Mouse (Mus musculus): ENCODE data around the gene Hoxb13. TPM values are rescaled to one million over a fixed set of nuclear protein-coding genes. Genes with fewer than 3 reads are reported as not detected.

The Hoxb13 gene
- polyA plus RNA-seq, 1 experiment from 2014 or later = not detected

GRCm38 (mm10) chr11:96195769-96196280 lies 1.7 kb downstream of the Hoxb13 start:
- H3K4me1 ChIP-seq (ENCODE audit: insufficient read depth, low read depth, low read length) = no peaks in the 10 kb centered on the region
- no peaks in the 10 kb centered on the region for H3K9me3 ChIP-seq (ENCODE audit: low read length)
- 2% methylated on average over 20 of the region's 20 CpGs for WGBS
- DNase-seq (ENCODE audit: low spot score) (no peak), ATAC-seq (no peak)
- no peak overlapping the region for H3K4me3 ChIP-seq (ENCODE audit: low read depth, low read length)
- H3K9ac ChIP-seq (replicated peaks; ENCODE audit: low read depth) = no peak overlapping the region
- TF ChIP-seq CTCF (IDR thresholded peaks at IDR 0.05) = no peak
- no peak for TF ChIP-seq EP300 (IDR thresholded peaks at IDR 0.05)
- no peak overlapping the region for H3K4me2 ChIP-seq (replicated peaks; ENCODE audit: low read depth, low read length)
- no peaks in the 10 kb centered on the region for H3K36me3 ChIP-seq (ENCODE audit: insufficient read depth, low read length)
- peaks cover 96% of the 10 kb centered on the region for H3K27me3 ChIP-seq (replicated peaks; ENCODE audit: insufficient read depth, low read length)
- no peak overlapping the region for H3K27ac ChIP-seq (ENCODE audit: low read length)

GRCm38 (mm10) chr11:96198642-96199041 lies 4.5 kb downstream of the Hoxb13 start:
- Histone ChIP-seq H3K36me3 (ENCODE audit: insufficient read depth, low read length) (no peaks in the 10 kb centered on the region), H3K4me2 (replicated peaks; ENCODE audit: low read depth, low read length) (no peak overlapping the region), H3K9me3 (ENCODE audit: low read length) (no peaks in the 10 kb centered on the region), H3K4me3 (ENCODE audit: low read depth, low read length) (no peak overlapping the region), H3K4me1 (ENCODE audit: insufficient read depth, low read depth, low read length) (no peaks in the 10 kb centered on the region), H3K27ac (ENCODE audit: low read length) (no peak overlapping the region), H3K9ac (replicated peaks; ENCODE audit: low read depth) (no peak overlapping the region), H3K27me3 (replicated peaks; ENCODE audit: insufficient read depth, low read length) (peaks cover 90% of the 10 kb centered on the region)
- ATAC-seq (no peak), DNase-seq (ENCODE audit: low spot score) (peak; percentile 55)
- 1% methylated on average over 12 of the region's 12 CpGs for WGBS
- peak; percentile 51; the same call in 1 of the 2 replicates for TF ChIP-seq CTCF (IDR thresholded peaks at IDR 0.05)
- TF ChIP-seq EP300 (IDR thresholded peaks at IDR 0.05) = no peak

- no peak overlapping the region for H3K4me3 ChIP-seq (ENCODE audit: low read depth, low read length)
These were observed 5.3 kb downstream of the Hoxb13 start for GRCm38 (mm10) chr11:96199181-96200086.

GRCm38 (mm10) chr11:96200183-96200655 lies 6.1 kb downstream of the Hoxb13 start:
- H3K4me3 ChIP-seq (ENCODE audit: low read depth, low read length) = no peak overlapping the region
- H3K9ac ChIP-seq (replicated peaks; ENCODE audit: low read depth) = no peak overlapping the region
- ATAC-seq (no peak), DNase-seq (ENCODE audit: low spot score) (no peak)
- peaks cover 91% of the 10 kb centered on the region for H3K27me3 ChIP-seq (replicated peaks; ENCODE audit: insufficient read depth, low read length)
- H3K9me3 ChIP-seq (ENCODE audit: low read length) = no peaks in the 10 kb centered on the region
- H3K36me3 ChIP-seq (ENCODE audit: insufficient read depth, low read length) = no peaks in the 10 kb centered on the region
- WGBS = 3% methylated on average over 14 of the region's 14 CpGs
- H3K4me1 ChIP-seq (ENCODE audit: insufficient read depth, low read depth, low read length) = no peaks in the 10 kb centered on the region
- H3K27ac ChIP-seq (ENCODE audit: low read length) = no peak overlapping the region
- TF ChIP-seq CTCF (IDR thresholded peaks at IDR 0.05) (no peak), EP300 (IDR thresholded peaks at IDR 0.05) (no peak)
- H3K4me2 ChIP-seq (replicated peaks; ENCODE audit: low read depth, low read length) = no peak overlapping the region

More at GRCm38 (mm10) chr11:96199181-96200086, 5.3 kb downstream of the Hoxb13 start:
- Histone ChIP-seq H3K27me3 (replicated peaks; ENCODE audit: insufficient read depth, low read length) (peaks cover 91% of the 10 kb centered on the region), H3K36me3 (ENCODE audit: insufficient read depth, low read length) (no peaks in the 10 kb centered on the region), H3K4me2 (replicated peaks; ENCODE audit: low read depth, low read length) (no peak overlapping the region), H3K27ac (ENCODE audit: low read length) (no peak overlapping the region), H3K9me3 (ENCODE audit: low read length) (no peaks in the 10 kb centered on the region), H3K9ac (replicated peaks; ENCODE audit: low read depth) (no peak overlapping the region), H3K4me1 (ENCODE audit: insufficient read depth, low read depth, low read length) (no peaks in the 10 kb centered on the region)
- 3% methylated on average over 22 of the region's 22 CpGs for WGBS
- no peak for TF ChIP-seq CTCF (IDR thresholded peaks at IDR 0.05)
- no peak for TF ChIP-seq EP300 (IDR thresholded peaks at IDR 0.05)
- DNase-seq (ENCODE audit: low spot score) = no peak
- ATAC-seq = no peak

GRCm38 (mm10) chr11:96201741-96202140 lies 7.6 kb downstream of the Hoxb13 start:
- no peak for ATAC-seq

GRCm38 (mm10) chr11:96202401-96203081 lies 8.4 kb downstream of the Hoxb13 start:
- H3K4me3 ChIP-seq (ENCODE audit: low read depth, low read length) = no peak overlapping the region
- no peak overlapping the region for H3K9ac ChIP-seq (replicated peaks; ENCODE audit: low read depth)
- H3K4me1 ChIP-seq (ENCODE audit: insufficient read depth, low read depth, low read length) = no peaks in the 10 kb centered on the region
- H3K36me3 ChIP-seq (ENCODE audit: insufficient read depth, low read length) = no peaks in the 10 kb centered on the region
- H3K27me3 ChIP-seq (replicated peaks; ENCODE audit: insufficient read depth, low read length) = peaks cover 85% of the 10 kb centered on the region
- DNase-seq (ENCODE audit: low spot score) (no peak), ATAC-seq (no peak)
- no peak overlapping the region for H3K27ac ChIP-seq (ENCODE audit: low read length)
- TF ChIP-seq CTCF (IDR thresholded peaks at IDR 0.05) = no peak
- TF ChIP-seq EP300 (IDR thresholded peaks at IDR 0.05) = no peak
- H3K4me2 ChIP-seq (replicated peaks; ENCODE audit: low read depth, low read length) = no peak overlapping the region
- 3% methylated on average over 14 of the region's 14 CpGs for WGBS
- no peaks in the 10 kb centered on the region for H3K9me3 ChIP-seq (ENCODE audit: low read length)

More at GRCm38 (mm10) chr11:96201741-96202140, 7.6 kb downstream of the Hoxb13 start:
- H3K4me1 ChIP-seq (ENCODE audit: insufficient read depth, low read depth, low read length) = no peaks in the 10 kb centered on the region
- no peak overlapping the region for H3K27ac ChIP-seq (ENCODE audit: low read length)
- no peak overlapping the region for H3K4me3 ChIP-seq (ENCODE audit: low read depth, low read length)
- no peak for DNase-seq (ENCODE audit: low spot score)
- no peaks in the 10 kb centered on the region for H3K36me3 ChIP-seq (ENCODE audit: insufficient read depth, low read length)
- TF ChIP-seq EP300 (IDR thresholded peaks at IDR 0.05) (no peak), CTCF (IDR thresholded peaks at IDR 0.05) (no peak)
- no peak overlapping the region for H3K4me2 ChIP-seq (replicated peaks; ENCODE audit: low read depth, low read length)
- H3K9me3 ChIP-seq (ENCODE audit: low read length) = no peaks in the 10 kb centered on the region
- peaks cover 90% of the 10 kb centered on the region for H3K27me3 ChIP-seq (replicated peaks; ENCODE audit: insufficient read depth, low read length)
- no peak overlapping the region for H3K9ac ChIP-seq (replicated peaks; ENCODE audit: low read depth)

Measured in lung, postnatal 0 days (tissue).